Mouse (Mus musculus) heart, adult 2 months (tissue): Measurements from ENCODE around the gene Mms19. TPM values are rescaled to one million over a fixed set of nuclear protein-coding genes. Genes with fewer than 3 reads are reported as not detected.

Experiments
- DNase-seq, 2 experiments: peaks; one replicate each; pipeline ENCODE4 v3.0.0; 2021
- H3K27ac ChIP-seq: fragments of 200-600 bp; 2 replicates; pipeline ENCODE4 v1.8.1; 2022
- H3K27me3 ChIP-seq: fragments of 200-500 bp; 2 replicates; pipeline ENCODE4 v1.6.1; 2012; ENCODE audit warnings: mild to moderate bottlenecking, low read length, inconsistent platforms, mixed read lengths; ENCODE audit not compliant: control insufficient read depth, insufficient read depth
- H3K36me3 ChIP-seq: fragments of 200-500 bp; 2 replicates; pipeline ENCODE4 v1.6.1; 2012; ENCODE audit warnings: low read length, inconsistent platforms; ENCODE audit not compliant: control insufficient read depth, insufficient read depth
- H3K4me1 ChIP-seq: fragments of 200-500 bp; 2 replicates; pipeline ENCODE4 v1.6.1; 2011; ENCODE audit warnings: low read length; ENCODE audit not compliant: control insufficient read depth, insufficient read depth
- H3K4me3 ChIP-seq: fragments of 200-600 bp; 2 replicates; pipeline ENCODE4 v1.8.1; 2022
- H3K79me2 ChIP-seq: fragments of 200-500 bp; replicated peaks from 2 replicates; pipeline ENCODE4 v1.6.1; 2012; ENCODE audit warnings: mild to moderate bottlenecking, inconsistent platforms, low read length, moderate library complexity, mixed read lengths; ENCODE audit not compliant: control insufficient read depth, insufficient read depth
- H3K9ac ChIP-seq: fragments of 200-500 bp; 2 replicates; pipeline ENCODE4 v1.6.1; 2012; ENCODE audit warnings: low read depth, mild to moderate bottlenecking, control low read depth, inconsistent platforms, low read length, mixed read lengths
- CTCF ChIP-seq: fragments of 200-600 bp; IDR thresholded peaks from 2 replicates; pipeline ENCODE4 v1.8.1; 2022; ENCODE audit warnings: antibody characterized with exemption, mild to moderate bottlenecking, moderate library complexity
- EP300 ChIP-seq: fragments of 200-500 bp; IDR thresholded peaks from 2 replicates; pipeline ENCODE4 v1.6.1; 2011; ENCODE audit warnings: low read depth, low read length, control low read depth; ENCODE audit not compliant: insufficient read depth
- POLR2A ChIP-seq: fragments of 200-500 bp; IDR thresholded peaks from 2 replicates; pipeline ENCODE4 v1.6.1; 2011; ENCODE audit warnings: mild to moderate bottlenecking, low read depth, low read length, control low read depth; ENCODE audit not compliant: insufficient read depth
- WGBS: fragments of 180-500 bp; shearing (Covaris S2); methylation state at CpG from one replicate; pipeline ENCODE4 v1.1.7; 2018; 5-methylcytosine and 5-hydroxymethylcytosine counted together
- intact Hi-C: fragments of 180-260 bp; cut with DNase I; formaldehyde crosslinking; loops from one replicate; pipeline ENCODE4 v1.15.1; 2025
- long read RNA-seq: library from polyadenylated mRNA; stranded (forward); transcript quantifications from one replicate; pipeline ENCODE4 v2.0.0, GENCODE M21; 2021
- polyA plus RNA-seq: library from polyadenylated mRNA; depleted of rRNA; stranded (reverse); fragments of >200 nt; gene quantifications from 2 replicates; pipeline ENCODE4 v1.2.3, GENCODE M21; 2012; rRNA removed
- total RNA-seq, 2 experiments: library from RNA; stranded (reverse); gene quantifications; 2 replicates each; pipeline ENCODE4 v1.2.3; 2021

Mms19 gene
- 10 to 100 TPM; 14.2 to 17.9 TPM for total RNA-seq
- polyA plus RNA-seq = 35.4 and 48.4 TPM in 2 replicates
- long read RNA-seq, full-length matches to known transcripts = 1 of 12 reads
- long read RNA-seq, partial matches to known transcripts = 0 of 12 reads
- long read RNA-seq, other reads (novel, unspliced or antisense) = 11 of 12 reads

DNA sequence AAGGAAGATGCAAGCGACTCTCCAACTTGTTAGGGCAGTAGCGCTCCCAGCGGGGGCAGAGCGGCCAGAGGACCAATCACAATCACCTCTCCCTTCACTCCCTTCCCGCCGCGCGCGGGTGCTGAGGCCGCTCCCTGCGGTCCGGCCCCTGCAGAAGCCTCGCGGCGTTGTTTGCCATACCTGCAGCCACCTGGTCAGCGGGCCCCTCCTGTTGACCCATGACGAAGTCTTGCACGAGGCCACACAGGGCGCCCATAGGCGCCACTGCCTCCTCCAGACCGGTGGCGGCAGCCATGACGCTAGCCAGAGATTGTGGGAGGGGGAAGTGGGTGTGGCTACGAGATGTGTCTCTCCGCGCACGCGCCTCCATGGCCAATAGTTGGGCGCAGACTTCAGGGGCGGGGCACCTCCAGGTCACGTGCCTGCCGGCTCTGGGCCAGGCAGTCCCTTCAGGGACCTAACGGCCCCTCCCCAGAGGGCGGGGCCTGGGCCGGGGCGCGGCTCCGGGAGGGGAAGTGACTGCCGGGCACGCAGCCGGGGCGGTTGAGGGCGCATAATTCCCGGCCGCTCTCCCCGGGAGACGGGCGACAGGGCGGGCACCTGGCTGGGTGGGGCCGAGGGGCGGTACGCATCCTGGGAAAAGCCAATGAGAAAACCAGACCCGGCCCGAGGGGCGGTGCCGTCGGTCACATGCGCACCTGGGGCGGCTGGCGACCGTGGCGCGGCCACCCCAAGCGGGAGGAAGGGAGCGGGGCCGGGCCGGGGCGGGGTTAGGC is at the start of gene Mms19:
Mms19 (minus strand) TSS at position 339 of the 776 bp plus-strand sequence.
- DNase-seq = peak; percentile 99 to 100
- Histone ChIP-seq H3K27me3 (no peaks in the 10 kb centered on the region), H3K4me1 (peaks cover 2% of the 10 kb centered on the region), H3K79me2 (peaks cover 8% of the 10 kb centered on the region), H3K9ac (peak within 1 kb of the TSS; percentile 94), H3K4me3 (peak within 1 kb of the TSS; percentile 77), H3K27ac (peak within 1 kb of the TSS; percentile 88), H3K36me3 (no peaks in the 10 kb centered on the region)
- TF ChIP-seq POLR2A = peak; percentile 90
- peak; percentile 52 for TF ChIP-seq CTCF
- TF ChIP-seq EP300 = 0 out of 2 replicates have a peak, but pooled peaks have one; percentile 21
- intact Hi-C loops = loop anchor here (1.0 to 5.0 kb wide), 4 partner anchors 45 to 186 kb away; partner anchors contain the start of genes Marveld1 and Morn4
- WGBS = under 1% methylated on average over 65 of the region's 68 CpGs

DNA sequence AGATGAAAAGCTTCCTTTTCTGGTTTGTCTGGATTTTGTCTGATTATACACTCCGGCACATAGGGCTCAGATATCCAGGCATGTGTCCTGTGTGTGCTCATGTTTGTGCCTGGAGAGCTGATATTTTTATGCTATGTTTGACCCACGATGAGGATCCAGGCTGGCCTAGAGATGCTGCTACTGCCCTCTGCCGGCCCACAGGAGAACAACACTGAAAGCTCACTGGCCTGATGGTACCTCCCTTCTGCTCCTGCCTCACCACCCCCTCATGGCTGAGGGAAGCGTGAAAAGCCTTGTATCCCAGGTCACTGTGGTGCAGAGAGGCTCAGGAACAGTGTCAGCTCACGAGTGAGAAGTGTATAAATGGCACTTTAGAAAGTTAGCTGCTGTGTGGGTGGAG is 45.2 kb upstream of the Mms19 start:
- DNase-seq = peak; percentile 84 to 90
- TF ChIP-seq POLR2A = no peak
- peak; percentile 94 for TF ChIP-seq EP300
- TF ChIP-seq CTCF = no peak; the same call in 1 of the 2 replicates
- Histone ChIP-seq H3K4me1 (peaks cover 17% of the 10 kb centered on the region), H3K27me3 (no peaks in the 10 kb centered on the region), H3K4me3 (no peak overlapping the region), H3K27ac (no peak overlapping the region), H3K36me3 (no peaks in the 10 kb centered on the region), H3K9ac (no peak overlapping the region), H3K79me2 (no peaks in the 10 kb centered on the region)
- intact Hi-C loops = loop anchor here (1.0 to 5.0 kb wide), 4 partner anchors 45 to 128 kb away; partner anchors contain the start of genes Exosc1, Mms19, Pgam1 and Ubtd1
- under 1% methylated on average over 5 of the region's 5 CpGs for WGBS

DNA sequence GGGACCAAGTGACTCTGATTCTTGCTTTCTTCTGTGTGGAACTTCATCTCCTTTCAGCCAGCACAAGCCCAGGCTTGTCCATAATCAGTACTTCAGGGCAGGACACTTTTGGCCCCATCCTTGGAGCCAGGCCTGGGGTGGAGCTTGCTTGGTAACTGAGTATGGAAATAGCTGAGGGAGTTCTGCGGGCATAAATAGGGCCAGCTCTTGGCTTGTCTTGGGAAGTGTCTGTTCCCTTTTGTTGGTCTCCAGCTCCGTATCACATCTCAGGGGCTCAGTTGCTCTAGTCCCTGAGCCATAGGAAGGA is 41.5 kb upstream of the Mms19 start:
- no peak overlapping the region for H3K9ac ChIP-seq
- peak overlapping the region; percentile 53 for H3K27ac ChIP-seq
- H3K79me2 ChIP-seq = no peaks in the 10 kb centered on the region
- H3K4me3 ChIP-seq = no peak overlapping the region
- 35% methylated on average over 2 of the region's 2 CpGs for whole genome bisulfite sequencing
- intact Hi-C loops = no loop called here
- no peaks in the 10 kb centered on the region; the same call in 1 of the 2 replicates for H3K36me3 ChIP-seq
- H3K4me1 ChIP-seq = peaks cover 30% of the 10 kb centered on the region
- DNase-seq = peak in 1 of 2 experiments; percentile 18
- no peak for TF ChIP-seq POLR2A
- TF ChIP-seq EP300 = no peak
- no peak for TF ChIP-seq CTCF
- H3K27me3 ChIP-seq = no peaks in the 10 kb centered on the region

DNA sequence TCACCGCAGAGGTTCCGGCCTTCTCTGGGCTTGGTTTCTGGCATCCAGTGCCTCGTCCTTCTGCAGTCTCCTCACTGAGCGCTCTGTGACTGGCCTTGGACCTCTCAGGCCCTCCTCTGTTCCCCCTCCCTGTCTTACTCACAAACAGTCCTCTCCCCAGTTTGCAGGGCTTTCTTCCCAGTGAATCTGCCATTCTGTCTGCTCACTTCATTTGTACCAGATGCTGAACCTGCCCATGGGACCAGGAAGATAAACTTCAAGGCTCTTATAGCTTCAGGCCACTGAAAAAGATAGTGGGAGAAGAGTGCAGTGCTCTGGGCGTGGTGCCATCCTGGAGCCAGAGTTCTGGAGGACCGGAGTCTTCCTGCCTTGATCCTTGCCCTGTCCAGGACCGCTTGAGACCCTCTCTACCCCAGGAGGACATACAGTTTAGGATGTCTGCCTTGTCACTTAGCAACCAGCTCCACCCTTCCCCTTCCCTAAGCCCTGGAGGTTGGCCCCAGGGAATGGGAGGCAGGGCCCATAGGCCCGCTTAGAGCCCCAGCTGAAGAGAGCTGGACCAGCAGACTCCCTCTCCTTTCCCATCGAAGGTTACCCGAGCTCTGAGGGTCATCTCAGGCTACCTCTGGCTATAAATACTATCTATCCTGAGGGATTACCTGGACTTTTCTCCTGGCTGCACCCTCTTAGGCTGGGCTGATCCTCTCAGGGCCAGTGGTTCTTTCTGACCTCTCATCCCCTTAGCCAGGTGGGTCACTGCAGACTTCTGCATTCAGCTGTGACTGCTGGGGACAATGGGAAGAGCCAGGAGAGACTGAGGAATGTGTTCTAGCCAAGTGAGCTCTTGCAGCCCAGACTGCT is 41.0 kb upstream of the Mms19 start:
- DNase-seq = peak; percentile 39 to 51
- Histone ChIP-seq H3K79me2 (no peaks in the 10 kb centered on the region), H3K27ac (peak overlapping the region; percentile 53), H3K36me3 (no peaks in the 10 kb centered on the region; the same call in 1 of the 2 replicates), H3K27me3 (no peaks in the 10 kb centered on the region), H3K4me3 (no peak overlapping the region), H3K9ac (no peak overlapping the region), H3K4me1 (peaks cover 36% of the 10 kb centered on the region)
- 27% methylated on average over 10 of the region's 10 CpGs for WGBS
- intact Hi-C loops = no loop called here
- TF ChIP-seq POLR2A = no peak
- no peak for TF ChIP-seq EP300
- TF ChIP-seq CTCF = no peak

DNA sequence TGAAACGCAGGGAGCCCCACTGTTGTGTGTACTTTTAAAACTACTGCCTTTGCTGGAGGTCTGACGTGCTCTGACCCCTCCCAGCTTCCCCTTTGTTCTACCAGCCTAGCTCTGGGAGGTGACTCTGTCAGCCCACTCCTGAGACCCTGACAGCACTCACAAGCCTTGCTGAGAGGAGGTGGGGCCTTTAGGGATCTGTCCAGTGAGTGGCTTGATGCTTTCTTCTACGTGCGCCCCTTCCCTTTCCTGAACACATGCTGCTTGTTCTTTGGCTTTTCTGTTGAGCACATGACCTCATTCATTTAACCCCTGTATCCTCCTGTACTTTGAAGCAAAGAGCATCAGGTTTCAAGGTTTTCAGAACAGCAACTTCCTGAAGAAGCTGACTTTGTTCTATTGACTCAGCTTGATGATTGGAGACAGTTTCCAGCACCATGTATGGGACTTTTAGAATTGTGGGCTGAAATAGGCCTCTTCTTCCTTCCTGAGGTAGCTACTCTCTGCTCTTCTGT is 38.1 kb upstream of the Mms19 start:
- intact Hi-C loops = no loop called here
- H3K9ac ChIP-seq = no peak overlapping the region
- H3K4me1 ChIP-seq = peaks cover 45% of the 10 kb centered on the region
- 49% methylated on average over 4 of the region's 4 CpGs for WGBS
- no peak overlapping the region for H3K4me3 ChIP-seq
- no peaks in the 10 kb centered on the region for H3K27me3 ChIP-seq
- TF ChIP-seq EP300 = no peak
- no peak for TF ChIP-seq POLR2A
- TF ChIP-seq CTCF = no peak
- H3K79me2 ChIP-seq = no peaks in the 10 kb centered on the region
- H3K27ac ChIP-seq = peak overlapping the region; percentile 39; the same call in 1 of the 2 replicates
- no peak for DNase-seq
- no peaks in the 10 kb centered on the region; the same call in 1 of the 2 replicates for H3K36me3 ChIP-seq
